Mouse (Mus musculus): Measurements from ENCODE around the gene Tmod1. TPM values are rescaled to one million over a fixed set of nuclear protein-coding genes. Genes with fewer than 3 reads are reported as not detected.

Gene Tmod1
- total RNA-seq, 4 experiments from 2014 or later: 51.9 to 57.0 (median 53.7) TPM

DNA sequence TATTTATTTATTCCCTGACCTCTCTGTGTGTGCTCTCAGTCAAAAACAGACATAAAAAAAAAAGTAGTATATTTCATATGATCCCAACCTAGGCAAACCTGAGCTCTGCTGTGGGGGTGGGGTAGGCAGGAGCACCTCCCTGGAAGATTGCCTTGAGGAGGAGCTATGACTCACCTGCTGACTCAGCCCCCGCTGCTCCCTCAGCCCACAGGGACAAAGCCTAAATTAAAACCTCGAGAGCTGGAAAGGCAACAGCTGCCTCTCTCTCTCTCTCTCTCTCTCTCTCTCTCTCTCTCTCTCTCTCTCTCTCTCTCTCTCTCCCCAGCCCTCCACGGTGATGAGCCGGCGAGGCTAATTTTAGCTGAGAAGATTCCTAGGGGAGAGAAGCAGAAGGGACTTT, 49.1 kb downstream of the Tmod1 start:
- peak; percentile 61 to 92 for DNase-seq (ENCODE audit: low spot score in 2 of 2)

DNA sequence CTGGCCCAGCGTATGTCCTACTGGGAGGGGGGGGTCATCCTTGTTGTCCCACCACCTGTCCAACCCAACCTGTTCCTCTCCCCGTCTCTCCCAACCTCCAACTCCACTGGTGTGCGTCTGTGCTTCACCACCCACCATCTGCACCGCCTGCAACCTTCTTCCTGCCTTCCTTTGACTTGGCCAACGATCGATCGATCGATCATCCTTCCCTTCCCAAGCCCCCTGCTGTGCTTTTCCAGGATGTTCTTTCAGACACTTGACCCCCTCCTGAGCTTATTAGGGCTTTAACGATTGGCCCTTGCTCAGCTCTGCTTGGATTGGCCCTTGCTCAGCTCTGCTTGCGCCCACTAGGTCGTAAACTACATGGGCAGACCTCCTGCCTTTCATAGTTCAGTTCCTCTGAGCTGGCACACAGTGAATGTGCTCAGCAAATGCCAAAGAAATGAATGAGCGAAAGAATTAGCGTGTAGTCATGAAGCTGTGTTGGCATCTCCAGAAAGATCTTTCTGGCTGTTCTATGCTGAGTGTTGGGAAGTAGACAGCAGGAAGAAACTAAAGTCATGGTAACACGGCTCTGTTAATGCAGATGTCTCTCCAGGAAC, 50.9 kb downstream of the Tmod1 start:
- DNase-seq (ENCODE audit: low spot score in 2 of 2): no peak

DNA sequence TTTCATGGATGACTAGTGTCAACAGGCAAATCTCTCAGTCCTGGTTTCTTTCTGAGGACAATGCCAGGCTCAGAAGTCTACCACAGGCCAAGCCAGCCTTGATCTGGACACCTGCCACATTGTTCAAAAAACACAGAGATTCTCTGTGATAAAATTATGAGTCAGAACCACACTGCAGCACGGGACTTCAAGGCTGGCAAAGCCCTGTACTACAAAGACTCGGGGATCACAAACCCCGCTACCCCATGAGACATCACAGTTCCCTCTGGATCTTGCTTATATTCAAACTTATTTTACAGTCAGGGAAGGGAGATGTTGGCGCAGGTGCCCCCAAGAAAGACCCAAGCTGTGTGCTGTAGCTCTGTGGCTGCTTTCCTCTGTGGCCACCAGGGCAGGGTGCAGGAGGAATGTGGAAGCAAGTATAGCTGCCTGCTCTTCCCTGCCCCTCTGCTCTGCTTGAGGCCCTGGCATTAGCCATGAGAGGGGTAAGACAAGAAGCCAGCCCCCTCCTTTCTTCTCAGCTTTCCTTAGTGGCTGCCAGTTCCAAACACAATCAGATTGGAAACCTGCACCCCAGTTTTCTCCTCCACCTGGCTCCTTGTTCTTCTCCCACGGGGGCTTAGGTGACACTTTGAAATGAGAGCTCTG, 53.8 kb downstream of the Tmod1 start:
- DNase-seq (ENCODE audit: low spot score in 2 of 2): peak in 1 of 2 experiments; percentile 68

DNA sequence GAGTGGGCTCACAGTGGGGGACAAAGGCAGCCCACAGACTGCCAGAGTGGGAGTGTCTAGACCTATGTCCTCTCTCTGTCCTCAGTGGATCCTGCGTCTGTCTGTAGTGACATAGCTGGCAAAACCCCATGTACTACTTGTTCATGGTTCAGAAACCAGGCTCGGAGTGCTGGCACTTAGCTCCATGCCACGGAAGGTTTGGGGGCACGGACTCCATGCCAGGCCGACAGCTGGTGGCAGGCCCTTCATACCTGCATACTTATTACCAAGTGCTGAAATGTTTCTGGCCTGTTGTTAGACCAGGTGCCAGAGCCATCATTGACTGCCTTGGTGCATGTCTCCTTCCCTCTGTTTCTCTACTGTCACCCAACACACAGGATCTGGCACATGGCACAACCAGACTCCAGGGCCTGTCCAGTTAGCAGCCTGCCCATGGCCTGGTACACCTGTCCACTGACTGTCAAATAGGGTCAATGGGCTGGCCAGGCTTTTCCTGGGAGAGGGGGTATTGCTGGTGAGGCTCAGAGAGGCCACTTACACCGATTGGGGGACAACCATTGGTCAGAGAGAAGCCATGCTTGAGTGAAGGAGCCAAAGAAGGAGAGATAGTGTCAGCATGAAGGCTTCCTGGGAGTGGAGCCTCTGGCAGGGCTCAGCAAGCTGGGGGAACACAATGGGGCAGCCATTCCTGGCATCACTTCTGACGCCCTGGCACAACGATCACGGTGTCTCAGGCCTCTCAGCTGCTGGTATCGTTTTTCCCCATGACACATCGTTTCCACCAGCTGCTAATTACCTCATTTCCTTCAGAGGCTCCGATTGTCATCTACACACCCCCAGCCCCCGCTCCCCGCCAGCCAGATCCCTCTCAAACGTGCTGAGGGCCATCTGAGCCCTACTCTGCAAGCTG, 56.4 kb downstream of the Tmod1 start:
- peak in 1 of 2 experiments; percentile 65 for DNase-seq (ENCODE audit: low spot score in 2 of 2)

DNA sequence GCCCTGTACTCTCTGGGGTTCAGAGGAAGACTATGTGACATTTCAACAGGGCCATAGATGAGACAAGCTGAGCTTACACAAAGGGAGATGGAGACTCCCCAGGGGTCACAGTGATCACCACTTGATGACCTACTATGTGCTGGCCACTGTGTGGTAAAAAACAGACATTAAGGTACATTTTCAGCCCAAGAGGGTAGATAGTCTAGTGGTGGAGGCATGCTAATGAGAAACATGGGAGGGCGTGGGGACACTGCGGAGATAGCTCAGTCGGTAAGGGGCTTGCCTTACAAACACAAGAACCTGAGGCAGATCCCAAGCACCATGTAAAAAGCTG, 57.1 kb downstream of the Tmod1 start:
- no peak for DNase-seq (ENCODE audit: low spot score in 2 of 2)

DNA sequence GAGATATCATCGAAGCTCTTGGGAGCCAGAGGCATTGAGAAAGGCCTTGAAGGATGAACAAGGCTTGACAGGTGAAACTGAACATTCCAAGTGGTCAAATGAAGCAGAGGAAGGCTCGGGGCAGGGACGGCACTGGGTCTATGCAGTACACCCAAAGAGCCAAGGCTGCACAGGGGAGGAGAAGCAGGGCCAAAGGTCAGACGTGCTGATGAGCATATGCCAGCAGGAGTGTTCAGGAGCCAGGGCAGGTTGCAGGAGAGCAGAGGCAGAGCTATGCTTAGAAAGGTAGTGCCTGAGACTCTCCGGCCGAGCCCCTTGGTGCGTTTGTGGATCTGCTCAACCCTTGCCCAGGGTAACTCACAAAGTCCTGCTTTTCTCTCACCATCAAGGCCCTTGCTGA, 57.8 kb downstream of the Tmod1 start:
- DNase-seq (ENCODE audit: low spot score in 2 of 2): no peak

DNA sequence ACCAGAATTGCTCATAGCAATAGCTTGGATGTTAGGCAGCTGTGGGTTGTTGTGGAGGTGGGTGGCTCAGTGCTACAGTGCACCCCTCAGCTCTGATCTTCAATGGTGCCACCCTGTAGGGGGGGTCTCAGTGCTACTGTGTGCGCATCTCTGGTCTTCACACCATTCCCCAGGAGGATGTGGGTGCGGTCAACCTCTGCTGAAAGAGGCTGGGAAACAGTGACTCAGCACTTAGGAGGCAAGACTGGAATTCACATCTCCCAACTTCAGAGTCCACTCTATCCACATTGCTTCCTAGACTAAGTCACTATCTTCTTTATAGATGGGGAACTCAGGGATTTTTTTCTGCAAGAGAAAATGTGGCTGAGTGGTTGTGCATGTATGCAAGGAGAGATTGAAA, 58.9 kb downstream of the Tmod1 start:
- no peak for DNase-seq (ENCODE audit: low spot score in 2 of 2)

DNA sequence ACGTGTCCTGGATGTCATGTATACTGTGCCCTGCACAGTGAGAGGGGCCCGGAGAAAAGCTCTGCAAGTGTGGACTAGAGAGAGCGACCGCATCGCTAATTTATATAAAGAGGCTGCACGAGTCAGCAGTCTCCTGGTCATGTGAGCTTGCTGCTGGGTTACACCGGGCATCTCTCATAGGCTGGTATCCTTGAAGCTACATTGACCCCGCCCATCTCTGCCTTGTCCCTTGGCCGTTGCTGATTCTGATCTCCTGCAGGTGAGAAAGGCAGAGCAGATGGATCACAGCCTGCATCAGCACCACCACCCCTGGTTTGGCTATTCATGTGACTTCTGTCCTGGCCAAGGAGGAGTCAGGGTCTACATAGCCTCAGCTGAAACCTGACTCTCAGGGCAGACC, 60.4 kb downstream of the Tmod1 start:
- DNase-seq (ENCODE audit: low spot score in 2 of 2): no peak

DNA sequence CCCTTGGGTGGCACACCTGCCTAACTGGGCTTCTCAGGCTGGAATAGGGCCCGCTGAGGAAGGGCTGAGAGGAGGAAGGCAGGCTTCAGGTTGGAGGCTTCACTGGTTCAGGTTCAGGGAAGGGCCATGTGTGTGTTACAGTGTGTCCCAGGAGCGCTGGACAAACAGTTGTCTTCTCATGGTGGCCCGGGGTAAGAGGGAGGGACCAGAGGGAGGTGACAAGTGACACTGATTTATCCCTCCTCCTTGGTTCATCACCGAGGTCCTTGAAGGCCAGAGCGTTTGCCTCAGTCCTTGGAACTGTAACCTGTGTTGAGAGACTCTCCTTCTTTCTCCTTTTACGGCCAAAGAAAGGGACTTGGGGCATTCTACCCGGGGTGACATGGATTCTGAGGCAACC, 61.8 kb downstream of the Tmod1 start:
- no peak for DNase-seq (ENCODE audit: low spot score in 2 of 2)

DNA sequence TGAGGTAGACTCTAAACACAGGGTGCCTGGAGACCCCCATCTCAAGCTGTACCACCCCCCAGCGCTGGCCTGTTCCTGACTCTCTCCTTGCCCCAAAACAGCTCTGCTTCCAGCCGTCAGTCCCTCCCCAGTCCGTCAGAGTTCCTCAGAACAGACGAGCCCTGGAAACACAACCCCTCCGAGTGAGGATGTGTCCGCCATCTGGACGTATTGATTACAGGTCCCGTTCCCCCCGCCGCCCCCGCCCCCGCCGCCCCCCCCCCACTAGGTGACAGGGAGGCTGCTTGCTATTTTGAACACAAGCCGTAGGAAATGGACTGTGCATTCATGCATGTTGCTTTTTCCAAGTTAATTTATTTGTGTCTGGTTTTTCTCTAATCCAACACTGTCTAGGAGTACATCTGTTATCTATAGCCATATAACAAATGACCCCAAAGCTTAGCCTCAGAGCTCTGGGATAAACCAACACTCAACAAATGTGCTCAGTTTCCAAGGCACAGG, 62.5 kb downstream of the Tmod1 start:
- DNase-seq (ENCODE audit: low spot score in 2 of 2): no peak

DNA sequence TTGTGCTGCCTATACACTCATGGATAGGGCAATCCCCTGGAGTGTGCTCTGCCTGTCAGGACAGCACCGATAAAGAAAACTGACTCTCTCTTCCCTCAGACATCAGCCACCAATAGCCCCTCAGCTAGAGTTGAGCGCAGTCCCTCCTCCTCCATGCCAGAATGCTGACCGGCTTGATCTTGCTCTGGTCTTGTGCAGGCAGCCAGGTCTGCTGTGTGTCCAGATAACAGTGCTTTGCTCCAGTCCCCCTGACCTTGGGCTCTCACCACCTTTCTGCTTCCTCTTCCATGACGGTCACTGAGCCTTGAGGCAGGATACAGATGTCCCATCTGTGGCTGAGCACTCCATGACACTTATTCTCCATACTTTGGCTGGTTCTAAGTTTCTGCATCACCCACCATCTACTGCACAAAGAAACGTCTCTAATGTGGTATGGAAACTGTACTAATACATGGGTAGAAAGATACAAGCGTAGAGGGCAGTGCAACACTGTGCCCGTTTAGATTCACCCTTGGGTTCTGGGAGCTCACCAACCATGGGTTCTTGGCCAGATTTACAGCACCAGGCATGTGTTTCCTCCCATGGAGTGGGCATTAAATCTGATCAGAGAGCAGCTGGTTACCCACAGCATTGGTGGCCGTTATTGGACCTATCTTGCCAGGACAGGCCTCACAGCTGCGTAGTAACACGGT, 63.5 kb downstream of the Tmod1 start:
- no peak for DNase-seq (ENCODE audit: low spot score in 2 of 2)

DNA sequence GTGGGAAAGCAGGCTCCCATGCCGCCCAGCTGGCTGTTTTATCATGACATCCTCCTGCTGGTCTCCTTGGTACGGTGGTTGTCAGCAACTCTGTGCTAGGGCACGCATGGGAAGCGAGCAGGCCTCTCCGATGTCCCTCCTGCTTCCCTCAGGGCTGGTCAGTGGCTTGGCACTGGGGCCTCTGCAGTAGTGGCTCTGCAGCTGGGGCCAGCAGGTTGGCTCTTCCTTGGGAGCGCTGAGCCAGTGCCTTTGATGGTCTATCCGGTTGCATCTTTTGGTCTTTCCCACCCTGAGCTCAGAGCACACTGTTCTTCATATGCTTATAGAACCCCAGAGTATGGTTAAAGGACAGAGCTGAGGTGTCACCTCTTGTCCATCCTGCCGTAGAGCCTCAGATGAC, 71.3 kb downstream of the Tmod1 start:
- no peak for DNase-seq (ENCODE audit: low spot score in 2 of 2)

DNA sequence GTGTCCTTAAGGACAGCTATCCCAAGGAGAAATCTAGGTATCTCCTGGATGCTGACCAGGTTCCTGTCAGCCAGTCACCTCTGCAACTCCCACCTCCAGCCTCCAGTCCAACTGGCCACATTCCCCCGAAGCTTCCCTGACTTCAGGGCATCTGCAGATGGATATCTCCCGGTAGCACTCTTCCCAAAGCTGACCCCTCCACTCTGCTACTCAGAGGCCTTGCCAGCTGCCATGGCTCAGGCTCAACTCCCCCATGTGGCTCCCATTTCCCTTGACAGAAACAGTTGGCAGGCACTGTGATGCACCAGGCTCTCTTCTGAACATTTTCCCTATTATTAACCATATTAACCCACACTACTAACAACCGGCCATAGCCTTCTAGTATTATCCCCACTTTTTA, 72.6 kb downstream of the Tmod1 start:
- no peak for DNase-seq (ENCODE audit: low spot score in 2 of 2)

DNA sequence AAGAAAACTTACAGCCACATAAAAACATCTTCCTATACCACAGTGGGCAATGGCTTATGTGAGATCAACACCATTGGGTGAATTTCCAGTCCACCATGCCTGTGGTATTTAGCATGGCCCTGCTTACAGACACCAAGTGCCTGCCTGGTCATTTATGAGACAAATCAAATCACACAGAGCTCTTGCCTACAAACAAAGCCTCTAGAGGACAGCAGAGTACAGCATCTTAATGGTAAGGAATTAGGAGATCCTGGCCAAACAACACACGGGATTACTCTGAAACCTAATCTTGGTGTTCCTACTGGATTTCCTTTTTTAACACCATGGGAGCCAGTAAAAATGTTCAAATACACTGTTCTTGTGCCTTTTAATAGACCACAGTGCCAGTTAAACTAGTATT, 76.6 kb downstream of the Tmod1 start:
- DNase-seq (ENCODE audit: low spot score in 2 of 2): no peak

DNA sequence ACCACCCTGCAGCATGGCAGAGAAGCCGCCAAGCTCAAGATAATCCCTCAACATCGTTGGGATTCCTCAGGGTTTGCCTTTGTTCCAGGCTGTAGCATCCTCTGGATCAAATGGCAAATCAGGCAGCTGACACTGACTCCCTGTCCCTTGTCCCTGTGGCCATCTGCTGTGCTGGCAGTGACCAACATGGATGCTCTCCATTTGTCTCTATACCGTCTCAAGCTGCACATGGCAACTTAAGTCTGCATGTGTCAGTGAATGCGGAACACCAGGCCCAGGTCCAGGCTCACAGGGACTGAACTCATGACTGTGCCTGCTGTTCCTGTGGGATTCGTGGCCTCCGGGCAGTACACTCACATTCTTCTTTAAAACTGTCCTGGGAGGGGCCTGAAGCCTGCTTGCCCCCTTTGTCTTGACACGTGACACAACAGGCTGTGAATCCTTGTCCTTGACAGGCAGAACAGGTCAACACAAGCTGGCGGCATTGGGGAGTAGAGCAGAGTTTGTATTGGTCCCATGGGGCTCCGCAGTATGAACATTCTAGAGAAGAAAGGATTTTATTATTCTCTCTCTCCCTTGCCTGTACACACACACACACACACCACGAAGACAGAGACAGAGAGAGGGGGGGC, 77.9 kb downstream of the Tmod1 start:
- no peak for DNase-seq (ENCODE audit: low spot score in 2 of 2)

DNA sequence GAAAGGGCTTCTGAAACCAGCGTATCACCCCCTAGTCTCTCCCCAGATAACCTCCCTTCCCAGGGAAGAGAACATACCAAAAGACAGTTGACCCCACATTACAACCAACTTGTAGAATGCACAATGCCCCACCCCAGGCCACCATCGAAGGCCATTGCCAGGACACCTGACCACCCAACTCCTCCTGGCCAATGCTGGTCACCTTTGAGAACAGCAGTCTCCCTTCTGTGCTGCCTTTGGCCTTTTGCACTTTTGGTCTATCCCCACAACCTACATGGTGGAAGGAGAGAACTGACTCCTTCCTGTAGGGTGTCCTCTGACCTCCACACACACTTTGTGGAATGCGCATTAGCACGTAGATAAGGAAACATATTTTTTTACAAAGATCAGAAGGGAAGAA, 78.8 kb downstream of the Tmod1 start:
- no peak for DNase-seq (ENCODE audit: low spot score in 2 of 2)

DNA sequence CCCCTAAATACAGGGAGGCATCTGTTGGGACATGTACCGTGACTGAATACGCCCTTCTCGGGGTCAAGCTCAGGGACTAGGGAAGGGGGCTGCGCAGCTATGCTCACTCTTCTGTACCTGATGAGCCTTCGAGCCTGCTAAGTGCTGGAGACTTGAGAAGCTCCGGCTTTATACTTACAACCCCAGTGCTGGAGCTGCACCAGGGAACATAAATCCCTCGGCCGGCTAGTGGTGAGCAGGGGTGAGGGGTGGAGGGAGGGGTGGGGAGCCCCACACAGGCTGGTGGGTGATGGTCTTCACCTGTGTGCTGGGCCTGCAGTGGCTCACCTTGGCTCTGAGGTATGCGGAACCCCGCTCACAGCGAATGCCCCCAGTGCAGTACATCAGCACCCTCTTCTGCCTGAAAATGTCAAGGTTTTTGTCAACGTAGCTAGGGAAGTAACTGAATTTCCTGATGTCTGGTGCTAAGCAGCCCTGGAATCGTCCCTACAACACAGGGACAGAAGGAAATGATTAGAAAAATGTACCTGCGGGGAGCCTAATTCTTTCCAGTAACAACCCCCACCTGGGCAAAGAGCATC, 80.9 kb downstream of the Tmod1 start:
- DNase-seq (ENCODE audit: low spot score in 2 of 2): no peak

DNA sequence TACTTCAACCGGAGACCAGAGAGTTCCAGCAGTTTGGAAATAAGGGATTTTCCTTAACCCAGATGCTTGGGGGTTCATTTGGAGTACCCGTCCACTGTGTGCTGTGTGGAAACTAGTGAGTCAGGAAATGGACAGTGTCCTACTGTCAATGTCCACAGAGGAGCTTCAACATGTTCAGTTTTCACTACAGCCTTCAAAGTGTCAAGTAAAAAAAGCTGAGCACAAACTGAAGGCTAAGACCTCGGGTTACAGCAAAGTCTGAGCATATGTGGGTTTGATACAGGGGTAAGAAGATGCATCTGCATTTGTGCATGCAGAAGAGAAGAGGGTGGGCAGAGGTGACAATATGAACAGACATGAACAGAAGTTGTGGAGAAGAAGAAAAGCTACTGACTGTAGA, 82.0 kb downstream of the Tmod1 start:
- no peak for DNase-seq (ENCODE audit: low spot score in 2 of 2)

DNA sequence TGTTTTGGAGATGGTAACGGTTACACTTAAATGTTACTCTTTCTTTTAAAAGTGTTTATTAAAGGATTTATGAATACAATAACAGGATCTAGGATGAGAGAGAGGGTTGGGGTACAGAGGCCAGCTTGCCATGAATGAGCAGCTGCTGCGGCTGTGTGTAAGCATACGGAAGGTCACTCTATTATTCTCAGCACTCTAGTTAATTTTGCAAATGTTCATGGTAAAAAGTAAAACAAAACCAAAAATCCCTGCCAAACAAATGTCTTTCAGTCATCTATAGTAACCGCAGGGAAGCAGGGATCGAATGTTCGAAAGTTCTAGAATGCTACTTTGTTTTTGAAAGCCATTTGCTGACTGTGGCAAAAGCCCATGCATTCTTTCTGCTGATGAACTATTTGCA, 84.6 kb downstream of the Tmod1 start:
- DNase-seq (ENCODE audit: low spot score in 2 of 2): no peak

DNA sequence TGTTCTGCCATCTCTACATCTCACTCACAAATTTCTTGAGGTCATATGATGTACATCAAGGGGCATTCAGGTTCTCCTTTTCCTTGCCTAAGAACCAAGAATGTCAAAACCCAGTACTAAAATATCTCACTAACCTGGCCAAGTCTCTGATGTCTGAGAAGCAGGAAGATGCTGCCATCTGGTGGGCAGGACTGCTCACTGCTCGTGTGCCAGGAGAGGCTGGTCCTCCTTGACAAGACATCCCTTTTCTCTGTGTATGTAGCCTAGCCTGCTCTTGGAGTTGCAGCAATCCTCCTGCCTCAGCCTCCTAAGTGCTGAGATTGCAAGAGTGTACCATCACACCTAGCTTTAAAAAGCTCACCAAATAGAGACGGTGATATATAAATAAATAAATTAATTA, 87.8 kb downstream of the Tmod1 start:
- peak; percentile 54 to 70 for DNase-seq (ENCODE audit: low spot score in 2 of 2)
